15 mouse cellular contexts compared by ENCODE assay signal in genomic region chr16:45244930-45245472, GRCm38 (mm10). TPM values are rescaled to one million over a fixed set of nuclear protein-coding genes. Genes with fewer than 3 reads are reported as not detected.
DNase-seq lines count a peak whose midpoint lies in the region; ATAC-seq and TF ChIP-seq lines count a peak whose summit lies in the region.
"Had no signal": no experiment of that assay in that cellular context is flagged by ENCODE, and none has a peak within 500 bp of the region (broad histone marks: within the 10 kb centered on the region; RNA-seq: fewer than 3 reads in every experiment).

No protein-coding gene starts in this region.

- H3K9me3 ChIP-seq in intestine, embryonic 14.5 days (ENCODE audit: control insufficient read depth, low read length): no peaks in the 10 kb centered on the region
- H3K9me3 ChIP-seq in intestine, postnatal 0 days (ENCODE audit: control insufficient read depth): no peaks in the 10 kb centered on the region
- no peaks in the 10 kb centered on the region for H3K9me3 ChIP-seq in embryonic facial prominence, embryonic 15.5 days (replicated peaks)
- no peaks in the 10 kb centered on the region for H3K9me3 ChIP-seq in hindbrain, embryonic 16.5 days (ENCODE audit: control insufficient read depth, low read length)
- H3K9me3 ChIP-seq in neural tube, embryonic 14.5 days (ENCODE audit: control insufficient read depth, low read length): no peaks in the 10 kb centered on the region
- H3K9me3 ChIP-seq: G1E; liver, embryonic 13.5 days had no signal

- no peaks in the 10 kb centered on the region for H3K27me3 ChIP-seq in intestine, embryonic 14.5 days (replicated peaks; ENCODE audit: control insufficient read depth, insufficient read depth, low read length)
- no peaks in the 10 kb centered on the region for H3K27me3 ChIP-seq in intestine, postnatal 0 days (replicated peaks; ENCODE audit: control insufficient read depth, insufficient read depth, low read length)
- H3K27me3 ChIP-seq in embryonic facial prominence, embryonic 15.5 days: no peaks in the 10 kb centered on the region
- H3K27me3 ChIP-seq in hindbrain, embryonic 16.5 days (replicated peaks; ENCODE audit: control insufficient read depth, insufficient read depth, low read length): no peaks in the 10 kb centered on the region
- H3K27me3 ChIP-seq in neural tube, embryonic 14.5 days (ENCODE audit: control insufficient read depth, insufficient read depth, low read length): no peaks in the 10 kb centered on the region
- H3K27me3 ChIP-seq: liver, embryonic 13.5 days had no signal

- no peak overlapping the region for H3K4me2 ChIP-seq in intestine, embryonic 14.5 days (ENCODE audit: low read length)
- H3K4me2 ChIP-seq in intestine, postnatal 0 days (replicated peaks; ENCODE audit: low read depth): no peak overlapping the region
- no peak overlapping the region for H3K4me2 ChIP-seq in embryonic facial prominence, embryonic 15.5 days (replicated peaks)
- H3K4me2 ChIP-seq in hindbrain, embryonic 16.5 days (ENCODE audit: low read length): no peak overlapping the region
- H3K4me2 ChIP-seq in neural tube, embryonic 14.5 days (ENCODE audit: low read depth, low read length): no peak overlapping the region
- H3K4me2 ChIP-seq: liver, embryonic 13.5 days had no signal

- H3K4me3 ChIP-seq in intestine, embryonic 14.5 days (ENCODE audit: low read depth, low read length): no peak overlapping the region
- H3K4me3 ChIP-seq in intestine, postnatal 0 days (ENCODE audit: low read depth, low read length): no peak overlapping the region
- H3K4me3 ChIP-seq in embryonic facial prominence, embryonic 15.5 days (replicated peaks): no peak overlapping the region
- no peak overlapping the region for H3K4me3 ChIP-seq in hindbrain, embryonic 16.5 days (ENCODE audit: low read length)
- no peak overlapping the region for H3K4me3 ChIP-seq in neural tube, embryonic 14.5 days (ENCODE audit: low read depth, low read length)
- H3K4me3 ChIP-seq: liver, embryonic 13.5 days had no signal

- no peak for TF ChIP-seq CTCF in intestine, postnatal 0 days (IDR thresholded peaks at IDR 0.05; ENCODE audit: low read depth)

- H3K27ac ChIP-seq in intestine, embryonic 14.5 days (ENCODE audit: low read depth): no peak overlapping the region
- H3K27ac ChIP-seq in intestine, postnatal 0 days (ENCODE audit: low read depth, low read length): no peak overlapping the region
- peak overlapping the region; percentile 55; the same call in 1 of the 2 replicates for H3K27ac ChIP-seq in embryonic facial prominence, embryonic 15.5 days (replicated peaks)
- H3K27ac ChIP-seq in hindbrain, embryonic 16.5 days (ENCODE audit: low read depth, low read length): no peak overlapping the region
- no peak overlapping the region for H3K27ac ChIP-seq in neural tube, embryonic 14.5 days (ENCODE audit: low read depth, low read length)
- H3K27ac ChIP-seq: liver, embryonic 13.5 days; stomach, postnatal 0 days had no signal

- DNase-seq in intestine, embryonic 14.5 days (ENCODE audit: low spot score): no peak
- DNase-seq in ovary, postnatal 10 days (ENCODE audit: low spot score): no peak
- DNase-seq in left cerebral cortex, postnatal 14 days (ENCODE audit: low spot score in 2 of 2): no peak
- DNase-seq in thymus, postnatal 25 days: no peak
- DNase-seq: cerebellum, adult 11 months; heart, postnatal 10 days; kidney, adult 9 months; liver, embryonic 13.5 days; lung, postnatal 4 days had no signal

- 70% methylated on average over 3 of the region's 3 CpGs for WGBS in intestine, embryonic 14.5 days
- 69% methylated on average over 3 of the region's 3 CpGs for WGBS in intestine, postnatal 0 days
- 15% methylated on average over 3 of the region's 3 CpGs for WGBS in embryonic facial prominence, embryonic 15.5 days
- 13% methylated on average over 3 of the region's 3 CpGs for whole genome bisulfite sequencing in hindbrain, embryonic 16.5 days
- WGBS in neural tube, embryonic 14.5 days: 10% methylated on average over 3 of the region's 3 CpGs

- no peak overlapping the region for H3K9ac ChIP-seq in intestine, embryonic 14.5 days (ENCODE audit: low read length)
- no peak overlapping the region for H3K9ac ChIP-seq in intestine, postnatal 0 days (ENCODE audit: low read depth, low read length)
- no peak overlapping the region for H3K9ac ChIP-seq in embryonic facial prominence, embryonic 15.5 days
- no peak overlapping the region for H3K9ac ChIP-seq in hindbrain, embryonic 16.5 days (ENCODE audit: low read depth, low read length)
- H3K9ac ChIP-seq in neural tube, embryonic 14.5 days (replicated peaks; ENCODE audit: low read depth, low read length): no peak overlapping the region
- H3K9ac ChIP-seq: liver, embryonic 13.5 days had no signal

- 0 out of 2 replicates have a peak, but pooled peaks have one; percentile 36 for ATAC-seq in intestine, embryonic 14.5 days (replicated peaks; ENCODE audit: low FRiP score, low TSS enrichment, low read depth)
- no peak for ATAC-seq in intestine, postnatal 0 days
- ATAC-seq in embryonic facial prominence, embryonic 15.5 days (ENCODE audit: insufficient number of reproducible peaks, low FRiP score, low TSS enrichment, low read depth): no peak
- peak; percentile 82 for ATAC-seq in hindbrain, embryonic 16.5 days
- ATAC-seq in neural tube, embryonic 14.5 days (ENCODE audit: low read depth): peak; percentile 67; the same call in 1 of the 2 replicates

- intact Hi-C loops in left cerebral cortex, postnatal 14 days (cut with DNase I): no loop called here

- H3K36me3 ChIP-seq in intestine, embryonic 14.5 days (ENCODE audit: control insufficient read depth, insufficient read depth, low read length): no peaks in the 10 kb centered on the region
- H3K36me3 ChIP-seq in intestine, postnatal 0 days (ENCODE audit: control insufficient read depth, insufficient read depth): no peaks in the 10 kb centered on the region
- no peaks in the 10 kb centered on the region for H3K36me3 ChIP-seq in embryonic facial prominence, embryonic 15.5 days
- H3K36me3 ChIP-seq in hindbrain, embryonic 16.5 days (ENCODE audit: control insufficient read depth, insufficient read depth, low read length): no peaks in the 10 kb centered on the region
- H3K36me3 ChIP-seq in neural tube, embryonic 14.5 days (ENCODE audit: control insufficient read depth, insufficient read depth, low read length): no peaks in the 10 kb centered on the region
- H3K36me3 ChIP-seq: G1E; liver, embryonic 13.5 days had no signal

- no peaks in the 10 kb centered on the region for H3K4me1 ChIP-seq in intestine, embryonic 14.5 days (replicated peaks; ENCODE audit: control insufficient read depth, insufficient read depth, low read length)
- no peaks in the 10 kb centered on the region for H3K4me1 ChIP-seq in intestine, postnatal 0 days (replicated peaks; ENCODE audit: control insufficient read depth, insufficient read depth, low read length)
- H3K4me1 ChIP-seq in embryonic facial prominence, embryonic 15.5 days: no peaks in the 10 kb centered on the region
- no peaks in the 10 kb centered on the region for H3K4me1 ChIP-seq in hindbrain, embryonic 16.5 days (ENCODE audit: control insufficient read depth, insufficient read depth, low read depth, low read length)
- H3K4me1 ChIP-seq in neural tube, embryonic 14.5 days (ENCODE audit: control insufficient read depth, insufficient read depth, low read length): no peaks in the 10 kb centered on the region
- H3K4me1 ChIP-seq: liver, embryonic 13.5 days had no signal

RNA-seq across cellular contexts. Expression of gene Btla, which starts 20.9 kb away (rescaled TPM):
- polyA plus RNA-seq in intestine, embryonic 14.5 days (2014; fragmentation: Nextera tagmentation; extraction: Ambion mirVana): 0.34 and 0.39 TPM in 2 replicates
- 0.17 and 0.44 TPM in 2 replicates for polyA plus RNA-seq in intestine, postnatal 0 days (2015; fragmentation: Nextera tagmentation; extraction: Ambion mirVana)
- 0.64 and 0.83 TPM in 2 replicates for polyA plus RNA-seq in embryonic facial prominence, embryonic 15.5 days (2015; fragmentation: Nextera tagmentation; extraction: Ambion mirVana)
- polyA plus RNA-seq in hindbrain, embryonic 16.5 days (2015; fragmentation: Nextera tagmentation; extraction: Ambion mirVana): 0.06 and 0.11 TPM in 2 replicates
- 0.19 and 0.21 TPM in 2 replicates for polyA plus RNA-seq in neural tube, embryonic 14.5 days (2014; fragmentation: Nextera tagmentation; extraction: Ambion mirVana)
- total RNA-seq in left cerebral cortex, postnatal 14 days (2021): under 1 TPM; 0.25 to 0.33 TPM
- polyA plus RNA-seq: G1E had no signal

Comparison
In these comparisons a context has a peak if more than half of its experiments do, and no peak if none do; other contexts are left out.
1. ATAC-seq: peak in intestine, embryonic 14.5 days (single experiment), hindbrain, embryonic 16.5 days (single experiment) and neural tube, embryonic 14.5 days (single experiment); none in intestine, postnatal 0 days (single experiment) and embryonic facial prominence, embryonic 15.5 days (single experiment).